Mouse (Mus musculus) limb, embryonic 11.5 days (tissue): ENCODE data around the gene Specc1. TPM values are rescaled to one million over a fixed set of nuclear protein-coding genes. Genes with fewer than 3 reads are reported as not detected.
A peak's percentile ranks its signal among the peaks of the same experiment; 100 is the strongest.

ENCODE experiments used
- ATAC-seq: fragments of 200-750 bp; cut with Nextera tagmentation; 2 replicates; pipeline ENCODE4 v1.8.0; 2017; ENCODE audit warnings: low read depth; ENCODE audit not compliant: insufficient number of reproducible peaks, low FRiP score, low TSS enrichment
- DNase-seq: peaks from one replicate; pipeline ENCODE4 v3.0.0-alpha.2; 2015; ENCODE audit warnings: low spot score
- H3K27ac ChIP-seq: fragments of 300-500 bp; sonication (generic); replicated peaks from 2 replicates; pipeline ENCODE4 v1.5.1; 2014; ENCODE audit warnings: low read depth, mild to moderate bottlenecking, low read length
- H3K27me3 ChIP-seq: fragments of 300-500 bp; sonication (generic); 2 replicates; pipeline ENCODE4 v1.6.1; 2014; ENCODE audit warnings: mild to moderate bottlenecking, low read length, mixed read lengths; ENCODE audit not compliant: control insufficient read depth, insufficient read depth
- H3K36me3 ChIP-seq: fragments of 300-500 bp; sonication (generic); 2 replicates; pipeline ENCODE4 v1.6.1; 2014; ENCODE audit warnings: mild to moderate bottlenecking, low read length, moderate library complexity, mixed read lengths; ENCODE audit not compliant: control insufficient read depth, insufficient read depth
- H3K4me1 ChIP-seq: fragments of 300-500 bp; sonication (generic); 2 replicates; pipeline ENCODE4 v1.6.1; 2014; ENCODE audit warnings: low read length, mixed read lengths; ENCODE audit not compliant: control insufficient read depth, insufficient read depth
- H3K4me2 ChIP-seq: fragments of 300-500 bp; sonication (generic); 2 replicates; pipeline ENCODE4 v1.6.1; 2014; ENCODE audit warnings: low read depth, mild to moderate bottlenecking, moderate library complexity; ENCODE audit not compliant: severe bottlenecking
- H3K4me3 ChIP-seq: fragments of 300-500 bp; sonication (generic); 2 replicates; pipeline ENCODE4 v1.5.1; 2014; ENCODE audit warnings: low read depth, low read length
- H3K9ac ChIP-seq: fragments of 300-500 bp; sonication (generic); 2 replicates; pipeline ENCODE4 v1.6.1; 2014; ENCODE audit warnings: mild to moderate bottlenecking, low read length
- H3K9me3 ChIP-seq: fragments of 300-500 bp; sonication (generic); 2 replicates; pipeline ENCODE4 v1.6.1; 2016; ENCODE audit warnings: low read length; ENCODE audit not compliant: control insufficient read depth
- WGBS: fragments of 180-500 bp; shearing (Covaris S2); extraction: QIAGEN DNeasy Blood & Tissue Kit; methylation state at CpG from one replicate; pipeline ENCODE4 v1.1.7; 2014; 5-methylcytosine and 5-hydroxymethylcytosine counted together
- polyA plus RNA-seq: library from polyadenylated mRNA; unstranded; fragments of >200 nt; fragmentation: Nextera tagmentation; extraction: Ambion mirVana; gene quantifications from 2 replicates; pipeline ENCODE4 v1.2.1, GENCODE M21; 2014

Gene Specc1
- polyA plus RNA-seq, 1 experiment from 2014 or later: 17.8 TPM

DNA sequence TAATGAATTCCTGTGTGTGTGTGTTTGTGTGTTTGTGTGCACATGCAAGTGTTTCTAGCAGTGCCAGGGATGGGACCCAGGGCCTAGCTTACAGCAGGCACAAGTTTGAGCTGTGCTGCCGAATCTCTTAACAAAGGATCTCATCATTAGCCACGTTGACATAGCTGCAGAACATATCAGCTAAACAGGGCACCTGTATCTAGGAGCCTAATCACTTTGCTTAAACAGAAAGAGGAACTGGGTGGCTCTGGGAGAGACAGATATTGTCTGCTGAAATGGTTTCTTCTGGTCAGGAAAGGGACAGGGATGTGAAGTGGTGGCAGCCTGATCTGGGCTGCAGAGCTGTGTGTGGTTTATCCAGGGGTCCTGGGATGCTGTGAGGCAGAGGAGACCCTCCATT lies 71.1 kb downstream of the Specc1 start:
- DNase-seq (no peak), ATAC-seq (no peak)
- Histone ChIP-seq H3K4me2 (no peak overlapping the region), H3K27me3 (no peaks in the 10 kb centered on the region), H3K4me3 (no peak overlapping the region), H3K4me1 (no peaks in the 10 kb centered on the region), H3K36me3 (no peaks in the 10 kb centered on the region), H3K9ac (no peak overlapping the region), H3K9me3 (no peaks in the 10 kb centered on the region), H3K27ac (no peak overlapping the region)
- 74% methylated on average over 2 of the region's 2 CpGs for WGBS

DNA sequence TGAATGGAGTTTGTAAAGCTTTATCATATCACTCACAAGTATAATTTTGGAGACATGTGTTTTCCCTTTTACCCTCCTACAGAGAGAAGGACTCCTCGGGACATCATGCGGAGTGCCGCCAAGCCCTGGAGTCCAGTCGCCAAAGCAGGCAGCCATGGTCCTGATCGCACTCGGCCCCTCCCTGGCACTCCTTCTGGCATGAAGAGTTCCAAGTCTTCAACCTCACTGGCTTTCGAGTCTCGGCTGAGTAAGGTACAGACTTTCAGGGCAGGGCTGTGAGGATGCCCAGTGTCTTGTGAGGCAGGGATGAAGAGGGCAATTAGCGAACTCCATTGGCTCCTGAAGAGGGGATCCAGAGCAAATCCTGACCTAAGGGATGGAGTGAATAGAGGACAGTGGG lies 72.6 kb downstream of the Specc1 start:
- H3K27me3 ChIP-seq: no peaks in the 10 kb centered on the region
- ATAC-seq: no peak
- no peak overlapping the region for H3K4me2 ChIP-seq
- H3K4me1 ChIP-seq: no peaks in the 10 kb centered on the region
- H3K9me3 ChIP-seq: no peaks in the 10 kb centered on the region
- no peak overlapping the region for H3K27ac ChIP-seq
- no peaks in the 10 kb centered on the region for H3K36me3 ChIP-seq
- H3K4me3 ChIP-seq: no peak overlapping the region
- no peak for DNase-seq
- no peak overlapping the region for H3K9ac ChIP-seq
- WGBS: 89% methylated on average over 9 of the region's 9 CpGs

DNA sequence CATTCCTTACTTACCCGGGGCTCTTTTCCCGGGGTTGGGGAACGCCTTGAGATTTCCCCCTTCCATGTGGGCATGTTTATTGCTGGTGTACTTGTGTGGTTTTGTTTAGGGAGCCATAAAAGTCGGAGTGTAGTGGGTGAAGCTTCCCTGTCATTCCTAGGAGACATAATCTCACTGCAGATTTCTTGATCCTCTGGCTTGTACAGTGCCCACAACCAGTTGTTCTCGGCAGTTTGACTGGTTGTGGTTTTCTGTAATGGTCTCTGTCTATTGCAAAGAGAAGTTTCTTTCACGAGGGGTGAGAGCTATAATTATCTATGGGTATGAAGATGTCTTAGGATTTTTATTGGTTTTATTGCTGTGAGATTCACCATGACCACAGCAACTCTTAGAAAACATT lies 78.0 kb downstream of the Specc1 start:
- Histone ChIP-seq H3K9me3 (no peaks in the 10 kb centered on the region), H3K36me3 (no peaks in the 10 kb centered on the region), H3K4me1 (no peaks in the 10 kb centered on the region), H3K4me3 (no peak overlapping the region), H3K27ac (no peak overlapping the region), H3K4me2 (no peak overlapping the region), H3K9ac (no peak overlapping the region), H3K27me3 (no peaks in the 10 kb centered on the region)
- ATAC-seq (no peak), DNase-seq (no peak)
- 69% methylated on average over 6 of the region's 6 CpGs for WGBS

DNA sequence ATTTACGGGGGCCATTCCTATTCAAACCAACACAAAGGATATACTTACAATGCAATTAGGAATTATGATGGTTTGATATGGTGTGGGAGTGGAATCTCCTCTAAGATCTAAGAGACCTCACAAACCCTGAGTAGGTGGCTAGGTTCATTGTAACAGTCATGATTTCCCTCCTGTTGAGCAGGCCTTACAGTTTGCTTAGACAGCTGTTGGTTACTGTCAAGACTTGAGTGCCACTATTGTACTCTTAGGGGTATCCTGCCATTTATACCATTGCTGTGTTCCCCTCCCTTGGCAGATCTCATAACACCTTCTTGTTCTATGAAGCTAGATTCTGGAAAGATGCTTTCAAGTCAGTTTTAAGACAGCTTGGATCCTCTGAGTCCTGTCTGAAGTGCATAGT lies 78.7 kb downstream of the Specc1 start:
- no peak overlapping the region for H3K4me3 ChIP-seq
- no peaks in the 10 kb centered on the region for H3K9me3 ChIP-seq
- H3K9ac ChIP-seq: no peak overlapping the region
- no peaks in the 10 kb centered on the region for H3K36me3 ChIP-seq
- DNase-seq: no peak
- no peaks in the 10 kb centered on the region for H3K4me1 ChIP-seq
- WGBS: 83% methylated on average over 1 of the region's 1 CpGs
- H3K27me3 ChIP-seq: no peaks in the 10 kb centered on the region
- ATAC-seq: no peak
- no peak overlapping the region for H3K4me2 ChIP-seq
- H3K27ac ChIP-seq: no peak overlapping the region

DNA sequence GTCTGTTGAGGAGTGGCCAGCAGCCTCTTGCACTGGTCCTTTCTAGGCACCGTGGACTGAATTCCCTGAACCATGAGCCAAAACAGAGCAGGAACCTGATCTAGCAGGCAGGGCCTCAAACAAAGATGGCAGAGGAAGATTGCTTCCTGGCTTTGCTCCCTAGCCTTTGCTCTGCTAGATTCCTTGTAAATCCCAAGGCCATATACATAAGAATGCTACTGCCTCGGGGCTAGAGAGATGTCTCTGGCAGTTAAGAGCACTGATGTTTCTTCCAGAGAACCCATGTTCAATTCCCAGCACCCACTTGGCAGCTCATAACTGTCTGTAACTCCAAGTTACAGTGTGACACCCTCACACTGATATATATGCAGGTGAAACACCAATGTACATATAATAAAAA lies 83.6 kb downstream of the Specc1 start:
- ATAC-seq: no peak
- no peaks in the 10 kb centered on the region for H3K4me1 ChIP-seq
- H3K9me3 ChIP-seq: no peaks in the 10 kb centered on the region
- WGBS: 73% methylated on average over 2 of the region's 2 CpGs
- no peak for DNase-seq
- H3K27ac ChIP-seq: no peak overlapping the region
- no peak overlapping the region for H3K9ac ChIP-seq
- H3K4me3 ChIP-seq: no peak overlapping the region
- no peaks in the 10 kb centered on the region for H3K36me3 ChIP-seq
- no peak overlapping the region for H3K4me2 ChIP-seq
- no peaks in the 10 kb centered on the region for H3K27me3 ChIP-seq

DNA sequence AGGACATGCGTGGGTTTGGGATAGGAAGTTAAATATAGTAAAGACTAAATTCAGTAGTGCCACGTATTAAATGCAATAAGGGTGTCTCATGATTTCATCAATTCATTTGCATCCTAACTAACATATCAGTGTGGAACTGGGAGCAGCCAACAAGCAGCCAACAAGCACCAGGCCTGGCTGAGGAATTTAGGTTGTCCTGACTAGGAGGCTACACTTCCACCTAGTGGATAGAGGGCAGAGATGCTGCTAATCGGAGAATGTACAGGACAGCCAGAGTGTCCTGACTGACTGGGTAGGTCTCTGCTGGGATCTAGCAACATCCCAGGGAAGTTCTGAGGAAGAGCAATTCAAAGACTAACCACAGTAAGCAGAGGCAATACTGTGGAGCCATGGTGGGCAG lies 88.1 kb downstream of the Specc1 start:
- ATAC-seq (no peak), DNase-seq (no peak)
- Histone ChIP-seq H3K9ac (no peak overlapping the region), H3K27ac (no peak overlapping the region), H3K4me2 (no peak overlapping the region), H3K4me1 (no peaks in the 10 kb centered on the region), H3K9me3 (no peaks in the 10 kb centered on the region), H3K27me3 (no peaks in the 10 kb centered on the region), H3K36me3 (no peaks in the 10 kb centered on the region), H3K4me3 (no peak overlapping the region)
- WGBS: 35% methylated on average over 3 of the region's 3 CpGs

DNA sequence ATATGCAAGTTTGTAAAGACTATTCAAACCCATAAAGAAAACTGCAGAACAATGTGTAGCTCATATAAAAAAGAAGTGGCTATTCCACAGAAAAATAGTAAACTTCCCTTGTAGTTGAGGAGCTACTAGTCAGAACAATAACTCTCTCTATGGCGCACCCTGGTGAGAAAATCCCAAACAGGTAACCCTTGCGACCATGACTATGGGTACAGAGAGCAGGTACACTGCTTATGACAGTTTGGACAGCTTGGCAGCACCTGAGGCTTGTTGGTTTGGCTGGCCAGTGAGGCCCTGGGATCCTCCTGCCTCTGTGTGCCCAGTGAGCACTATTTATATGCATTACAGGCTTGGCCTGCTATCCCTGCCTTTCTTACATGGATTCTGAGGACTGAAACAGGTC lies 89.4 kb downstream of the Specc1 start:
- ATAC-seq: no peak
- H3K9me3 ChIP-seq: no peaks in the 10 kb centered on the region
- WGBS: 68% methylated on average over 2 of the region's 2 CpGs

DNA sequence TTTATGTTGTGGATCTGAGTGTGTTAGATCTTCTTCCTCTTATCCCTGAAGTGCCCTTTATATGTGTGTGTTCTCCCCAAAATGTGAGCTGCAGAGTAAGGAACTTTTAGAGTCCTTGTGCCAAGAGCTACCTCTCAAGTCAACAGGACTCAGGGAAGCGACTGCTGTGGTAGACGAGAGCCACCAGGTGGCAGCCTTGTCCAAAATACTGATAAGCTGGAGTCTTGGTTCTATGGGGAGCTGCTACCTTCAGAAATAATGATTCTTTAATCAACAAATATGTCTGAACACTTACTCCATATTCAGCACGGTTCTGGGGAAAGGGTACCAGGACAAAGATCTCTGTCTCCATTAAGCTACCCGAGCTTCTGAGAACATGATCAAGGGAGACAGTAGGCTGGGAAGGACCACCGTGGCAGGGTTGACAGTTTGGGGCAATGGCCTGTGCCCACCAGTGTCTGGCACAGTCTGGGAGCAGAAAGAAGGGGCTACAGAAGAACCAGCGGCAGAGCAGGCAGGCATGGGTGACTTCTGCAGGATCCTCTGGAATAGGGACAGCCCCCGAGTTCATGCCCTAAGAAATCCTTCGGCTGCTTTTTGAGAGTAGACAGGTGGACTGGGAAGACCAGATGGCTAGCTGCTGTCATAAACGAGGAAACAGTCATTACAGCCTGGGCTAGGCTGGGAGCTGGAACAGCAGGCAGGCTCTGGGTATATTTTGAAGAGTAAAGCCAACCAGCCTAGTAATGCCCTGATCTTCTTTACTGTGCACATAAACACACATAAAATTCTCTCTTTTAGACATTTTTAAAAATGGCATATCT lies 91.5 kb downstream of the Specc1 start:
- WGBS: 32% methylated on average over 9 of the region's 9 CpGs
- ATAC-seq (no peak), DNase-seq (peak; percentile 85)
- Histone ChIP-seq H3K27ac (no peak overlapping the region), H3K9ac (no peak overlapping the region), H3K4me3 (no peak overlapping the region), H3K36me3 (no peaks in the 10 kb centered on the region), H3K4me1 (no peaks in the 10 kb centered on the region), H3K4me2 (no peak overlapping the region), H3K9me3 (no peaks in the 10 kb centered on the region), H3K27me3 (no peaks in the 10 kb centered on the region)

More for the DNA sequence above, 89.4 kb downstream of the Specc1 start:
- Histone ChIP-seq H3K27ac (no peak overlapping the region), H3K4me2 (no peak overlapping the region), H3K4me1 (no peaks in the 10 kb centered on the region), H3K4me3 (no peak overlapping the region), H3K36me3 (no peaks in the 10 kb centered on the region), H3K27me3 (no peaks in the 10 kb centered on the region), H3K9ac (0 out of 2 replicates have a peak overlapping the region, but pooled peaks have one; percentile 2)
- DNase-seq: no peak

DNA sequence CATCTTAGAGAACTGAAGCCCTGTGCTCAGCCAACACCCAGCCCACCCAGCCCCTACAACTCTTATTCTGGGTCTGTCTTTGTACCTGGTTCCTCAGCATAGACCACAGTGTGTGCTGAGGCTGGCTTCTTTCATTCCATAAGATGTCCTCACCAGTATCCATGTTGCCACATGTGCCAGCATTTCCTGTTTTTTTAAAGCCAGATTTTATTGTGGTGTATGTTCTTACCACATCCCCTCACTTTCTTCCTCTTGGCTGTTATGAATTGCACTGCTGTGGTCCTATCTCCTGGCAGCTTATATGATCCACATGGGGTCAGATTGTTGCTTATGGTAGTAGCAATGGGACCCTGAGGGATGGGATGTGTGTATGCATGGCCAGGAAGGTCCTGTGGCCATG lies 92.6 kb downstream of the Specc1 start:
- ATAC-seq: no peak
- no peak for DNase-seq

More for the DNA sequence above, 92.6 kb downstream of the Specc1 start:
- no peak overlapping the region for H3K27ac ChIP-seq
- H3K9me3 ChIP-seq: no peaks in the 10 kb centered on the region
- no peaks in the 10 kb centered on the region for H3K36me3 ChIP-seq
- no peak overlapping the region for H3K9ac ChIP-seq
- no peak overlapping the region for H3K4me3 ChIP-seq
- no peaks in the 10 kb centered on the region for H3K4me1 ChIP-seq
- H3K27me3 ChIP-seq: no peaks in the 10 kb centered on the region
- no peak overlapping the region for H3K4me2 ChIP-seq
